ENCODE assay signal across 8 mouse cellular contexts in genomic region chr12:52503131-52503455, GRCm38 (mm10). TPM values are rescaled to one million over a fixed set of nuclear protein-coding genes. Genes with fewer than 3 reads are reported as not detected.
DNase-seq lines count a peak whose midpoint lies in the region; ATAC-seq and TF ChIP-seq lines count a peak whose summit lies in the region.

No protein-coding gene starts in this region.

- peak overlapping the region; percentile 99 for H3K27ac ChIP-seq in heart, postnatal 0 days (ENCODE audit: low read depth)
- no peak overlapping the region for H3K27ac ChIP-seq in bone marrow, adult 2 months (ENCODE audit: control insufficient read depth, insufficient read depth, low read depth, low read length, poor library complexity)
- peak overlapping the region; percentile 99 for H3K27ac ChIP-seq in hindbrain, postnatal 0 days
- peak overlapping the region; percentile 99 for H3K27ac ChIP-seq in midbrain, embryonic 16.5 days (ENCODE audit: low read length)

- peak overlapping the region; percentile 99 for H3K9ac ChIP-seq in heart, postnatal 0 days (replicated peaks; ENCODE audit: low read depth, low read length)
- H3K9ac ChIP-seq in hindbrain, postnatal 0 days (replicated peaks; ENCODE audit: low read length), result peak overlapping the region; percentile 61
- peak overlapping the region; percentile 72 for H3K9ac ChIP-seq in midbrain, embryonic 16.5 days (ENCODE audit: low read depth, low read length)

- peak overlapping the region; percentile 68 for H3K4me2 ChIP-seq in heart, postnatal 0 days (ENCODE audit: low read depth, low read length)
- peak overlapping the region; percentile 77 for H3K4me2 ChIP-seq in hindbrain, postnatal 0 days (ENCODE audit: low read depth, low read length)
- peak overlapping the region; percentile 93 for H3K4me2 ChIP-seq in midbrain, embryonic 16.5 days (ENCODE audit: low read length)

- H3K4me1 ChIP-seq in heart, postnatal 0 days (ENCODE audit: control insufficient read depth, insufficient read depth), result peaks cover 6% of the 10 kb centered on the region; the same call in 1 of the 2 replicates
- no peaks in the 10 kb centered on the region for H3K4me1 ChIP-seq in bone marrow, adult 2 months (ENCODE audit: control insufficient read depth, insufficient read depth, low read length)
- H3K4me1 ChIP-seq in hindbrain, postnatal 0 days (ENCODE audit: insufficient read depth, low read length), result no peaks in the 10 kb centered on the region
- peaks cover 18% of the 10 kb centered on the region for H3K4me1 ChIP-seq in midbrain, embryonic 16.5 days (ENCODE audit: control insufficient read depth, insufficient read depth, low read length)

- no peaks in the 10 kb centered on the region for H3K27me3 ChIP-seq in heart, postnatal 0 days (ENCODE audit: control insufficient read depth, insufficient read depth, low read length)
- no peaks in the 10 kb centered on the region for H3K27me3 ChIP-seq in hindbrain, postnatal 0 days (ENCODE audit: insufficient read depth, low read length)
- H3K27me3 ChIP-seq in midbrain, embryonic 16.5 days (ENCODE audit: control insufficient read depth, insufficient read depth, low read depth, low read length), result no peaks in the 10 kb centered on the region

- H3K4me3 ChIP-seq in heart, postnatal 0 days (ENCODE audit: low read depth, low read length), result peak overlapping the region; percentile 93
- peak overlapping the region; percentile 62 for H3K4me3 ChIP-seq in bone marrow, adult 2 months (replicated peaks; ENCODE audit: control insufficient read depth, low read depth, low read length)
- H3K4me3 ChIP-seq in hindbrain, postnatal 0 days (ENCODE audit: low read length), result peak overlapping the region; percentile 99
- peak overlapping the region; percentile 97 for H3K4me3 ChIP-seq in midbrain, embryonic 16.5 days (ENCODE audit: low read depth, low read length)

- H3K36me3 ChIP-seq in heart, postnatal 0 days (replicated peaks; ENCODE audit: control insufficient read depth, insufficient read depth, low read length), result no peaks in the 10 kb centered on the region
- no peaks in the 10 kb centered on the region for H3K36me3 ChIP-seq in hindbrain, postnatal 0 days (ENCODE audit: insufficient read depth, low read length)
- H3K36me3 ChIP-seq in midbrain, embryonic 16.5 days (ENCODE audit: control insufficient read depth, insufficient read depth, low read length), result no peaks in the 10 kb centered on the region

- no peak for TF ChIP-seq EP300 in heart, postnatal 0 days (IDR thresholded peaks at IDR 0.05; ENCODE audit: low read depth)

- no peak for DNase-seq in heart, postnatal 0 days (ENCODE audit: low spot score)
- DNase-seq in heart, postnatal 25 days (ENCODE audit: low spot score), result no peak
- DNase-seq in hindbrain, postnatal 0 days (ENCODE audit: low spot score), result no peak
- DNase-seq in gastrocnemius, adult 18-20 months (ENCODE audit: low spot score), result no peak
- no peak for DNase-seq in cerebellum, adult 9-11 months
- DNase-seq in adrenal gland, adult 8-10 months, result no peak

- no peak for TF ChIP-seq CTCF in heart, postnatal 0 days (IDR thresholded peaks at IDR 0.05; ENCODE audit: low read depth)
- TF ChIP-seq CTCF in bone marrow, adult 2 months (IDR thresholded peaks at IDR 0.05; ENCODE audit: control insufficient read depth, insufficient read depth, low read length), result no peak
- no peak for TF ChIP-seq CTCF in hindbrain, postnatal 0 days (IDR thresholded peaks at IDR 0.05; ENCODE audit: low read depth)

- TF ChIP-seq POLR2A in bone marrow, adult 2 months (IDR thresholded peaks at IDR 0.05; ENCODE audit: borderline replicate concordance, control insufficient read depth, low read depth, low read length), result no peak

- peak; percentile 15 for ATAC-seq in heart, postnatal 0 days (ENCODE audit: insufficient read depth, low read depth)
- ATAC-seq in hindbrain, postnatal 0 days, result peak; percentile 47
- peak; percentile 62 for ATAC-seq in midbrain, embryonic 16.5 days

- H3K9me3 ChIP-seq in heart, postnatal 0 days (replicated peaks; ENCODE audit: control insufficient read depth, low read length), result no peaks in the 10 kb centered on the region
- H3K9me3 ChIP-seq in hindbrain, postnatal 0 days (ENCODE audit: low read length), result no peaks in the 10 kb centered on the region
- H3K9me3 ChIP-seq in midbrain, embryonic 16.5 days (replicated peaks; ENCODE audit: control insufficient read depth, low read length, poor library complexity, severe bottlenecking), result no peaks in the 10 kb centered on the region

- intact Hi-C loops in heart, postnatal 25 days (cut with DNase I), result loop anchor here (1.0 to 5.0 kb wide), 4 partner anchors 101 to 392 kb away; no protein-coding TSS in a partner anchor

- whole genome bisulfite sequencing in heart, postnatal 0 days, result under 1% methylated on average over 13 of the region's 13 CpGs
- 2% methylated on average over 13 of the region's 13 CpGs for WGBS in bone marrow, adult 2 months
- 0% methylated on average over 13 of the region's 13 CpGs for WGBS in hindbrain, postnatal 0 days
- 1% methylated on average over 13 of the region's 13 CpGs for WGBS in midbrain, embryonic 16.5 days

RNA-seq across cellular contexts. Expression of gene Arhgap5, which starts 0.7 kb away (rescaled TPM):
- total RNA-seq in heart, postnatal 0 days (2014; rRNA removed; ENCODE audit: low replicate concordance), result 54.8 and 63.2 TPM in 2 replicates
- polyA plus RNA-seq in heart, postnatal 0 days (2015; fragmentation: Nextera tagmentation; extraction: Ambion mirVana), result 23.9 and 25.0 TPM in 2 replicates
- 10 to 100 TPM; 77.9 to 83.9 TPM for total RNA-seq in heart, postnatal 25 days (2021)
- polyA plus RNA-seq in bone marrow, adult 2 months (2011; ENCODE audit: insufficient read depth, insufficient read length, low replicate concordance, missing spikeins), result 2.4 and 7.8 TPM in 2 replicates
- 54.7 and 55.1 TPM in 2 replicates for total RNA-seq in hindbrain, postnatal 0 days (2014; rRNA removed)
- polyA plus RNA-seq in hindbrain, postnatal 0 days (2015; fragmentation: Nextera tagmentation; extraction: Ambion mirVana), result 35.6 and 35.7 TPM in 2 replicates
- polyA plus RNA-seq in midbrain, embryonic 16.5 days (2015; fragmentation: Nextera tagmentation; extraction: Ambion mirVana), result 35.0 and 36.4 TPM in 2 replicates
- 10 to 100 TPM; 44.3 to 50.2 TPM for total RNA-seq in gastrocnemius, adult 18-20 months (2021)
- 100 to 1,000 TPM in 1 of 4 experiments, 10 to 100 TPM in 3; 59.8 to 108 (median 84.4) TPM for total RNA-seq in adrenal gland, adult 8-10 months (2022)
